Mouse (Mus musculus) left cerebral cortex, postnatal 14 days (tissue): Measurements from ENCODE around the gene Kcnd2. TPM values are rescaled to one million over a fixed set of nuclear protein-coding genes. Genes with fewer than 3 reads are reported as not detected.
A peak's percentile ranks its signal among the peaks of the same experiment; 100 is the strongest.

Experiments
- DNase-seq, 2 experiments: peaks; one replicate each; pipeline ENCODE4 v3.0.0; 2021 to 2022; ENCODE audit warnings: low spot score in 2 of 2, mixed read lengths in 1 of 2
- intact Hi-C: fragments of 180-260 bp; cut with DNase I; formaldehyde crosslinking; loops from one replicate; pipeline ENCODE4 v1.15.1; 2025
- total RNA-seq, 2 experiments: library from RNA; stranded (reverse); gene quantifications; 2 replicates each; pipeline ENCODE4 v1.2.3; 2021

Gene Kcnd2
- total RNA-seq, 2 experiments from 2014 or later = 72.0 to 73.2 TPM

- DNase-seq = peak in 1 of 2 experiments; percentile 33
- intact Hi-C loops = no loop called here
These were observed 559.1 kb downstream of the Kcnd2 start for GRCm38 (mm10) chr6:21774213-21774916.
